Mouse (Mus musculus): ENCODE results near the gene Npnt. TPM values are rescaled to one million over a fixed set of nuclear protein-coding genes. Genes with fewer than 3 reads are reported as not detected.

The Npnt gene
- polyA plus RNA-seq, 1 experiment, result not detected

- Histone ChIP-seq H3K27me3 (replicated peaks) (peaks cover 16% of the 10 kb centered on the region), H3K4me3 (replicated peaks) (no peak overlapping the region), H3K36me3 (replicated peaks; ENCODE audit: low read length) (no peaks in the 10 kb centered on the region), H3K4me1 (peaks cover under 1% of the 10 kb centered on the region), H3K9me3 (no peaks in the 10 kb centered on the region)
- no peak for TF ChIP-seq FLI1 (IDR thresholded peaks at IDR 0.05; ENCODE audit: low read length)
- no peak for TF ChIP-seq GATA1 (IDR thresholded peaks at IDR 0.05; ENCODE audit: borderline replicate concordance, low read length)
Measured at GRCm38 (mm10) chr3:132851417-132851816, 98.7 kb downstream of the Npnt start.

- Histone ChIP-seq H3K4me1 (no peaks in the 10 kb centered on the region), H3K27me3 (replicated peaks) (peaks cover 16% of the 10 kb centered on the region), H3K9me3 (no peaks in the 10 kb centered on the region), H3K4me3 (replicated peaks) (no peak overlapping the region), H3K36me3 (replicated peaks; ENCODE audit: low read length) (no peaks in the 10 kb centered on the region)
- TF ChIP-seq FLI1 (IDR thresholded peaks at IDR 0.05; ENCODE audit: low read length), result no peak
- no peak for TF ChIP-seq GATA1 (IDR thresholded peaks at IDR 0.05; ENCODE audit: borderline replicate concordance, low read length)
Measured at GRCm38 (mm10) chr3:132850431-132850830, 99.7 kb downstream of the Npnt start.

- TF ChIP-seq FLI1 (IDR thresholded peaks at IDR 0.05; ENCODE audit: low read length) (no peak), GATA1 (IDR thresholded peaks at IDR 0.05; ENCODE audit: borderline replicate concordance, low read length) (no peak)
- no peaks in the 10 kb centered on the region for H3K36me3 ChIP-seq (replicated peaks; ENCODE audit: low read length)
- H3K4me1 ChIP-seq, result no peaks in the 10 kb centered on the region
- H3K9me3 ChIP-seq, result no peaks in the 10 kb centered on the region
- H3K4me3 ChIP-seq (replicated peaks), result no peak overlapping the region
- peaks cover 14% of the 10 kb centered on the region for H3K27me3 ChIP-seq (replicated peaks)
Measured at GRCm38 (mm10) chr3:132849669-132850068, 100.4 kb downstream of the Npnt start.

- TF ChIP-seq FLI1 (IDR thresholded peaks at IDR 0.05; ENCODE audit: low read length), result no peak
- no peak for TF ChIP-seq GATA1 (IDR thresholded peaks at IDR 0.05; ENCODE audit: borderline replicate concordance, low read length)
- H3K9me3 ChIP-seq, result no peaks in the 10 kb centered on the region
- H3K4me1 ChIP-seq, result no peaks in the 10 kb centered on the region
- H3K4me3 ChIP-seq (replicated peaks), result no peak overlapping the region
- peaks cover 40% of the 10 kb centered on the region for H3K36me3 ChIP-seq (replicated peaks; ENCODE audit: low read length)
- no peaks in the 10 kb centered on the region for H3K27me3 ChIP-seq (replicated peaks)
Measured at GRCm38 (mm10) chr3:132842676-132843075, 107.4 kb downstream of the Npnt start.

GRCm38 (mm10) chr3:132839516-132839915, 110.6 kb downstream of the Npnt start:
- Histone ChIP-seq H3K27me3 (replicated peaks) (no peaks in the 10 kb centered on the region), H3K9me3 (no peaks in the 10 kb centered on the region), H3K4me3 (replicated peaks) (no peak overlapping the region), H3K4me1 (peaks cover 15% of the 10 kb centered on the region), H3K36me3 (replicated peaks; ENCODE audit: low read length) (peaks cover 71% of the 10 kb centered on the region)
- no peak for TF ChIP-seq GATA1 (IDR thresholded peaks at IDR 0.05; ENCODE audit: borderline replicate concordance, low read length)
- no peak for TF ChIP-seq FLI1 (IDR thresholded peaks at IDR 0.05; ENCODE audit: low read length)

- no peaks in the 10 kb centered on the region for H3K27me3 ChIP-seq (replicated peaks)
- TF ChIP-seq GATA1 (IDR thresholded peaks at IDR 0.05; ENCODE audit: borderline replicate concordance, low read length) (no peak), FLI1 (IDR thresholded peaks at IDR 0.05; ENCODE audit: low read length) (no peak)
- H3K4me1 ChIP-seq, result peaks cover 20% of the 10 kb centered on the region
- no peaks in the 10 kb centered on the region for H3K9me3 ChIP-seq
- H3K36me3 ChIP-seq (replicated peaks; ENCODE audit: low read length), result peaks cover 76% of the 10 kb centered on the region
- H3K4me3 ChIP-seq (replicated peaks), result no peak overlapping the region
Measured at GRCm38 (mm10) chr3:132838656-132839417, 111.3 kb downstream of the Npnt start.

GRCm38 (mm10) chr3:132837134-132837533, 113.0 kb downstream of the Npnt start:
- no peaks in the 10 kb centered on the region for H3K27me3 ChIP-seq (replicated peaks)
- no peak overlapping the region for H3K4me3 ChIP-seq (replicated peaks)
- no peak for TF ChIP-seq FLI1 (IDR thresholded peaks at IDR 0.05; ENCODE audit: low read length)
- TF ChIP-seq GATA1 (IDR thresholded peaks at IDR 0.05; ENCODE audit: borderline replicate concordance, low read length), result no peak
- peaks cover 77% of the 10 kb centered on the region for H3K36me3 ChIP-seq (replicated peaks; ENCODE audit: low read length)
- H3K9me3 ChIP-seq, result no peaks in the 10 kb centered on the region
- H3K4me1 ChIP-seq, result peaks cover 20% of the 10 kb centered on the region

- H3K9me3 ChIP-seq, result no peaks in the 10 kb centered on the region
- H3K4me1 ChIP-seq, result peaks cover 20% of the 10 kb centered on the region
- no peaks in the 10 kb centered on the region for H3K27me3 ChIP-seq (replicated peaks)
- H3K4me3 ChIP-seq (replicated peaks), result peak overlapping the region; percentile 60
- peaks cover 75% of the 10 kb centered on the region for H3K36me3 ChIP-seq (replicated peaks; ENCODE audit: low read length)
- TF ChIP-seq FLI1 (IDR thresholded peaks at IDR 0.05; ENCODE audit: low read length) (no peak), GATA1 (IDR thresholded peaks at IDR 0.05; ENCODE audit: borderline replicate concordance, low read length) (no peak)
Measured at GRCm38 (mm10) chr3:132835118-132835794, 114.8 kb downstream of the Npnt start.

Other genes with a start within 250 kb of the Npnt start
- 2.5 TPM in 1 of 2 replicates, not detected in the other for gene Ints12, start 141.5 kb upstream of the Npnt start, polyA plus RNA-seq (2012; ENCODE audit: insufficient read depth, low replicate concordance)
- 3.2 and 3.7 TPM in 2 replicates for gene Gstcd, start 141.7 kb upstream of the Npnt start, polyA plus RNA-seq (2012; ENCODE audit: insufficient read depth, low replicate concordance)